Mouse (Mus musculus): ENCODE measurements around the gene Olfr789. TPM values are rescaled to one million over a fixed set of nuclear protein-coding genes. Genes with fewer than 3 reads are reported as not detected.

Gene Olfr789
- total RNA-seq (2022), result not detected

DNA sequence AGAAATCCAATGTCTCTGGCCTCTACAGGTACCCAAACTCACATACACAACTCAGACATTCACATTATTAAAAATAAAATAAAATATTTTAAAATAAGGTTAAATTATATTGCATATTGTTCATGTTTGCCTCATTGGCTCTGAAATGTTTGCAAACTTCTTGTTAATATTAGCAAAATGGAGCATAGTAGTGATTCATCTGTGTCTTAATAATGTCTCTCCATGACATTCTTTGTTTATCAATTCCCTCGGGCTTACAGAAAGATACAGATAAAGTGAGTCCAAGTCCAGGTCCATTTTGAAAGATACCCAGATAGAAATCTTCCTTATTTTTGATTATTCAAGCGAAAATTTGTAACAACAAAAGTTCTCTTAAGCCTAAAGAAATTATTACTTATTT, at the start of gene Olfr789:
TSS of gene Olfr789 (plus strand) at position 301 of the 400 bp plus-strand sequence.
- no peak for DNase-seq

DNA sequence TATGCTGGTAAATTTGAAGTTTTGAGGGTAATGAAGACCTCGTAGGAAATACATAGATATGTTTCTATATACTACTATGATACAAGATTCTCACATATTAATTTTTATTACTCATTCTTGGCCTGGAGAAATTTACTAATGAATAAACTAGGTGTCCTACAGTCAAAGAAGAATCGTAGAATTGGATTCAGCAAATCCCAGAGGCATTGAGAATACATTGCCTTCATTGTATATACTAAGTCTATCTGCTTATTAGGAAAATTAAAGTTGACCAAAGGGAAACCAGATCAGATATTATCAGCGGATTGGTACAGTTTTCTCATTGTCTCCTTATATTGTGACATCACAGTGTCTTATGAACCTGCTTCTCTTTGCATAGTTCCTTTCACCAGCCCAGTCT, 23.0 kb upstream of the Olfr789 start, which contains the start of gene Olfr787:
TSS of gene Olfr787 (plus strand) at position 301 of the 400 bp plus-strand sequence.
- no peak for DNase-seq

DNA sequence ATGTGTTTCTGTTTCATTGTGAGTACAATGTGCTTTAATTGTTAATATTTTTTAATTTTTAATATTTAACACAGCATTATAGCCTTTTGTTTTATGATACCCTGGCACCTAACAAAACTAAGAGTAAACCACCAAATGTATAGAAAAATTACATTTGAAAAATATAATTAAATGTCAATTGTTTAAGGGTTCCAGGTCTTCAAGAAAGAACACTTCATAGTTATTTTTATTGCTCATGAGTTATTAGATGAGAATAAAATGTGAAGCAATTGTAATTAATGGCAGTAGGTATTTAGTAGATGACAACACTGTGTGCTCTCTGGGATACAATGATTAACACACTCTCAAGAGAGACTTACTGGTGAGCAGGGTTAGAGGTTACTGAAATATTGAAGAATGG, 13.9 kb upstream of the Olfr789 start, which contains the start of gene Olfr788:
TSS of gene Olfr788 (plus strand) at position 301 of the 400 bp plus-strand sequence.
- no peak for DNase-seq

DNA sequence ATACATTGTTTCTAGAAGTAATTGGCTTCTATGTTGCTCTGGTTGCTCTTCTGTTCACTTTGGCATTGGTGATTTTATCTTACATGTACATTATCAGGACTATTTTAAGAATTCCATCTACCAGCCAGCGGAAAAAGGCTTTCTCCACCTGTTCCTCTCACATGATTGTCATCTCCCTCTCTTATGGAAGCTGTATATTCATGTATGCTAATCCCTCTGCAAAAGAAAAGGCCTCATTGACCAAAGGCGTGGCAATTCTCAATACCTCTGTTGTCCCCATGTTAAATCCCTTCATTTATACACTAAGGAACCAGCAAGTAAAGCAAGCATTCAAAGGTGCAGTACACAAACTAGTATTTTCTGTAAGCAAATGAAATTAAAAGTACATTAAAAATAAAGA, 11.3 kb upstream of the Olfr789 start:
- no peak for DNase-seq

DNA sequence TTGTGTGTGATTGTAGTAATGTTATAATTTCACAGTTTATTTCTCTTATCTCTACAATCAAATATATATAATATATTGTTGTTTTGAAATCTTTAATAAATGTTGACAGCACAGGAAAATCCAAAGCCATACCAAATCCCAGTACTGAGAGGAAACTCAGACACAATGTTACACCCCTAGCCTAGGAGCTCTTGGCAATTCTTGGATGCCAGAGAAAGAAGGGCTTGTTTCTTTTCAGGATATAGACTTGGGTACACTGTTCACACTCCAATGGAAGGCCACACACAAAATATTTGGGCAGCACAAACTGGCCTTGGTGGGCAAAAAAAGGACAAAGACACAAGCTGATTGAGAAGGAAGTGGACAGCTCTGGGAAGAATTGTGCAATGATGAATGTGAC, 10.8 kb upstream of the Olfr789 start:
- DNase-seq, result no peak

DNA sequence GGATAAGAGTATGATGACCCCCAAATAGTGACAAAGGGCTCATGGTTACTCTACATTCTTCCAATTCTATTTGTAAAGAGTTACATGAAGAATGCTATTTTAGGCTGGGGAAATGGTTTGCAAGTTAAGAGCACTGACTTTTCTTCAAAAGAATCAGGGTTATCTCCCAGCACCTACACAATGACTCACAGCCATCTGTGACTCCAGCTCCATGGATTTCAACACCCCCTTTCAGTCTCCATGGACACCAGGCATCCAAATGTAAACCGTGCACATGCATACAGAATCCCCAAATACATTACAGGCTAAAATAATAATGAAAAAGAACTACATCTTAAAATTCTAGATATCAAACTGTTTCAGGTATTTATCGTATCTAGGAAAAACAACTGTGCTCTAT, 5.5 kb downstream of the Olfr789 start:
- DNase-seq, result no peak

DNA sequence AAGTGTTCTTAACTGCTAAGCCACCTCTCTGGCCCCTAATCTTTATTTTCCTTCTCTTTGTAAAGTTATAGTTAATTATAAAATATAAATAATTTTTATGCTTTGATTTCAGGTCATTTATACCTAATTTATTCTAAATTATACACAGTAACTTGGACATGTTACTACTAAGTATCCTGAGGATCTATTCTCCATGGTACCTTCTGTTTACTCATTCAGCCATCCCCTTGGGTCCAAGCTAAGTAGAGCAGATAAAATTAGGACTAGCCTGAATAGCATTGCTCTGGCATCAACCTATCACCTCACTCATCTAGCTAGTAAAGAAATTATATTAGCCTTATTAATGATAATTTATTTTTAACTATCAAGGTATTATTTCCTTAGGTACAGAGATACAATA, 13.6 kb downstream of the Olfr789 start, which contains the start of gene Olfr790:
TSS of gene Olfr790 (plus strand) at position 301 of the 400 bp plus-strand sequence.
- no peak for DNase-seq

DNA sequence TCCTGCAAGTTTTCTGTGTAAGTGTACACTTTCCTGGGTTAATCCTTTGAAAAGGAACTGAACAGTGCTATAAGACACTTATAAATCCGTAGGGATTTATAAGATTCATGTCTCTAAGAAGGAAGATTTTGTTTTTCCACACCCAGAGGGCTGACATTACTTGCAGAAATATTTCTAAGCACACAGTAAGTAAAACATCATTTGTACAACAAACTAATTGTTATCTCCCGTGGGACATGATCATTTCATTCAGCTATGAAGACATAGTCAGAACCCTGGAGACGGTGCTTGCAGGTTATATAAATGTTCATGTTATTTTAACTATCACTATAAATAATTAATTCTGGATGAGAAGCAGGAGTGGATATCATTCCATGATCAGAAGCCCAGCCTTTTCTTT, 36.9 kb downstream of the Olfr789 start, which contains the start of gene Olfr791:
TSS of gene Olfr791 (plus strand) at position 301 of the 400 bp plus-strand sequence.
- no peak for DNase-seq

DNA sequence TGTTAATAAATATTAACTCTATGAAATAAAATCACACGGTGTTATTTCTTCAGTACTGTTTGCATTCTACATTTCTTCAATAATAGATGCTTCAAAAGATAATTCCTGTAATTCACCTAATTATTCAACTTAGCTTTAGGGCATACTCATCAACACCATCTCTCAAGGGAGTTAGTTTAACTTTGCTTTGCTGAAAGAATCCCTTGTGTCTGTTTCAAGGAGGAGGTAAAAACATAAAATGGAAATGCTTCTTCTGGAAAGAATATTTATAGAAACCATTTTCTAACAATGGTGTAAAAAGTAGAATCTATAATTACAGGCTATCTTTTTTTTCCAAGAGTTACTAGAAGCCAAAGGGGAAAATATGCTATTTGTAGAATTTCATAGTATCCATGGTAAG, 54.3 kb downstream of the Olfr789 start, which contains the start of gene Olfr792:
TSS of gene Olfr792 (plus strand) at position 301 of the 400 bp plus-strand sequence.
- no peak for DNase-seq

Other genes starting within 250 kb of the Olfr789 start
- not detected for gene Olfr774, start 248.5 kb upstream of the Olfr789 start, total RNA-seq (2022)
- gene Olfr775, start 236.3 kb upstream of the Olfr789 start, total RNA-seq (2022), result under 1 TPM in 1 of 4 experiments, not detected in 3; 0.08 TPM
- not detected for gene Olfr776, start 225.6 kb upstream of the Olfr789 start, total RNA-seq (2022)
- gene Olfr777, start 213.3 kb upstream of the Olfr789 start, total RNA-seq (2022), result not detected
- gene Olfr780, start 166.6 kb upstream of the Olfr789 start, total RNA-seq (2022), result not detected
- not detected for gene Olfr781, start 155.9 kb upstream of the Olfr789 start, total RNA-seq (2022)
- not detected for gene Olfr782, start 135.9 kb upstream of the Olfr789 start, total RNA-seq (2022)
- gene Olfr784, start 100.7 kb upstream of the Olfr789 start, total RNA-seq (2022), result not detected
- gene Olfr785, start 79.3 kb upstream of the Olfr789 start, total RNA-seq (2022), result not detected
- gene Olfr786, start 57.4 kb upstream of the Olfr789 start, total RNA-seq (2022), result not detected
- gene Olfr787, start 22.9 kb upstream of the Olfr789 start, total RNA-seq (2022), result not detected
- not detected for gene Olfr788, start 13.8 kb upstream of the Olfr789 start, total RNA-seq (2022)
- gene Olfr790, start 13.7 kb downstream of the Olfr789 start, total RNA-seq (2022), result not detected
- not detected for gene Olfr791, start 37.0 kb downstream of the Olfr789 start, total RNA-seq (2022)
- gene Olfr792, start 54.4 kb downstream of the Olfr789 start, total RNA-seq (2022), result not detected
- not detected for gene Olfr794, start 82.9 kb downstream of the Olfr789 start, total RNA-seq (2022)
- not detected for gene Olfr796, start 127.8 kb downstream of the Olfr789 start, total RNA-seq (2022)
- gene Olfr798, start 143.2 kb downstream of the Olfr789 start, total RNA-seq (2022), result not detected
- not detected for gene Olfr799, start 152.7 kb downstream of the Olfr789 start, total RNA-seq (2022)
- gene Olfr800, start 172.9 kb downstream of the Olfr789 start, total RNA-seq (2022), result not detected
- not detected for gene Olfr801, start 189.1 kb downstream of the Olfr789 start, total RNA-seq (2022)
- not detected for gene Olfr802, start 203.4 kb downstream of the Olfr789 start, total RNA-seq (2022)
- gene Olfr803, start 209.5 kb downstream of the Olfr789 start, total RNA-seq (2022), result not detected
- gene Olfr804, start 218.5 kb downstream of the Olfr789 start, total RNA-seq (2022), result not detected
- gene Olfr805, start 244.6 kb downstream of the Olfr789 start, total RNA-seq (2022), result not detected